Mouse (Mus musculus): Measurements from ENCODE around the gene Vmn2r13. TPM values are rescaled to one million over a fixed set of nuclear protein-coding genes. Genes with fewer than 3 reads are reported as not detected.
"Not testable (repeated sequence)": the region's sequence is repeated elsewhere in the genome, so short reads cannot be mapped to it uniquely, and the experiment has no call there.

The Vmn2r13 gene
- polyA plus RNA-seq (2017; shearing (Covaris generic)) = not detected

DNA sequence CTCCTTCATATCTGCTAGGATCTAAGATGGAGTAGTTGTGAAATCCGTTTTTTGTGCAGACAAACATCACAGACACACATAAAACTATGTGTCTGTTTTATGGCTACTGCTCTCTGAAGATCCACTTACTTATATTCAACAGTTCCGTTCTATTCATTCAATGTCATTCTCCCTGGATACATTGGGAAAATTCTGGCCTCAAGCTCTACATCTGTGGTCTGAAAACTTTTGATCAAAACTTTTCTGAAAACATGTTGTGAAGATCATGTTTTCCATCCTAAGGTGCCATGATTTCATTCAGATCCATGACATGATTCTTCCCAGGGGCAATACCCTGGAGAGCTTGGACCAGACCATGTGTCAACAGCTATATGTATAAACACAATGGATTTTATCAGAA, at the start of gene Vmn2r13:
TSS of gene Vmn2r13 (minus strand) at position 101 of the 400 bp plus-strand sequence.
- ATAC-seq = not testable (repeated sequence)

DNA sequence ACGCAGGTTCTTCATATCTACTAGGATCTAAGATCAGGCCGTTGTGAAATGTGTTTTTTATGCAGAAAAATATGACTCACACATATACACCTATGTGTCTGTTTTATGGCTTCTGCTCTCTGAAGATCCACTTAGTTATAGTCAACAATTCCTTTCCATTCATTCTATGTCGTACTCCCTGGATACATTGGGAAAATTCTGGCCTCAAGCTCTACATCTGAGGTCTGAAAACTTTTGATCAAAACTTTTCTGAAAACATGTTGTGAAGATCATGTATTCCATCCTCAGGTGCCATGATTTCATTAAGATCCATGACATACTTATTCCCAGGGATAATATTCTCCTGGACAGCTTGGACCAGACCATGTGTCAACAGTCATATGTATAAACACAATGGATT, 32.6 kb upstream of the Vmn2r13 start, which contains the start of gene Vmn2r14:
TSS of gene Vmn2r14 (minus strand) at position 101 of the 400 bp plus-strand sequence.
- ATAC-seq = no peak

DNA sequence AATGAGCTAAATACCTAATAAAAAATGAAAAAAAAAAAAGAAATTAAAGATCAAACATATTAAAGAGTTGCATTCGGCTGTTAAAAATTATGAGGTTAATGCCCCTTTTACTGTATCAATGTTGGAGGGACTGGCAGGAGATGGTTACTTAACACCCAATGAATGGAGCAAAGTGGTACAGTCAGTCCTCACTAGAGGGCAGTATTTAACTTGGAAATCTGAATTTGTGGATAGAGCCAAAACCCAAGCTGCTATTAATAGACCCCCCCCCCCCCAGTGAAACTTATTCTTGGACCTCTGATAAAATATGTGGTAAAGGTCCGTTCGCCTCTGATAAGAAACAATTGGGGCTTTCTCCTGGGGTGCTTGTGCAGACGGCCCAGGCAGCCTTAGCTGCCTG, 25.1 kb downstream of the Vmn2r13 start:
- ATAC-seq = not testable (repeated sequence)

DNA sequence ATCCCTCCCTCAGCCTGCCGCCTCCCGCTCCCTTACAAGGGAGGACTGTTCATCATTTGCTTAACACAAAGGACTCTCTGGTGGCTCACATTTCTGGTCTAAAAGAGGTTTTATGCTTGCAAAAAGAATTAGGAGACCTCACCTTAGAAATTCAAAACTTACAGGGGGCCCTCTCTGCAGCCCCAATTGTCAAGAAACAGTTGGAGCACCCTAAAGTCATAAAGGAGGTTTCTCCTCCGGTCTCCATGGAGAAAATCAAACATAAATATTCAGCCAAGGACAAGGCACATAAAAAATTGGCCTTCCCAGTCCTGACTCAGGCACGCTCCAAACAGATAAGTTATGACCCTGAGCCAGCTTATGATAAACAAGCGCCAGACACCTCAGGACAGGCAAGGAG, 31.9 kb downstream of the Vmn2r13 start:
- no peak for ATAC-seq

DNA sequence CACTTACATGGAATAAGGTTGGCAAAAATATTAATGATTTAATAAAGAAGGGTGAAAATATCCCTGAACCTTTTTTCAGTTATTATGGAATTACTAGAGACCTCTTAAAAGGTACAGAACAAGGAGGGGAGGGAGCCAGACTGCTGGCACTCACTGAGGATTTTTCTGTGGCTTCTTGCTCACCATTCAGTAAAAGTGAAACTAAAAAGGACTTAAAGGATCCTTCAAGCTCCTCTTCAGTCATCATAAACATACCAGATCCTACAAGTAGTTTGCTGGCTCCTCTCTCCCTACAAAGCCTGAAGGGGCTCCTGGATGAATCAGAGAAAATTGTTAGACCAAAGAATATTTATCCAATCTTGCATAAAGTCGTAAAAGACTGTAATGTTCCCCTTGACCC, 32.4 kb downstream of the Vmn2r13 start:
- ATAC-seq = not testable (repeated sequence)

DNA sequence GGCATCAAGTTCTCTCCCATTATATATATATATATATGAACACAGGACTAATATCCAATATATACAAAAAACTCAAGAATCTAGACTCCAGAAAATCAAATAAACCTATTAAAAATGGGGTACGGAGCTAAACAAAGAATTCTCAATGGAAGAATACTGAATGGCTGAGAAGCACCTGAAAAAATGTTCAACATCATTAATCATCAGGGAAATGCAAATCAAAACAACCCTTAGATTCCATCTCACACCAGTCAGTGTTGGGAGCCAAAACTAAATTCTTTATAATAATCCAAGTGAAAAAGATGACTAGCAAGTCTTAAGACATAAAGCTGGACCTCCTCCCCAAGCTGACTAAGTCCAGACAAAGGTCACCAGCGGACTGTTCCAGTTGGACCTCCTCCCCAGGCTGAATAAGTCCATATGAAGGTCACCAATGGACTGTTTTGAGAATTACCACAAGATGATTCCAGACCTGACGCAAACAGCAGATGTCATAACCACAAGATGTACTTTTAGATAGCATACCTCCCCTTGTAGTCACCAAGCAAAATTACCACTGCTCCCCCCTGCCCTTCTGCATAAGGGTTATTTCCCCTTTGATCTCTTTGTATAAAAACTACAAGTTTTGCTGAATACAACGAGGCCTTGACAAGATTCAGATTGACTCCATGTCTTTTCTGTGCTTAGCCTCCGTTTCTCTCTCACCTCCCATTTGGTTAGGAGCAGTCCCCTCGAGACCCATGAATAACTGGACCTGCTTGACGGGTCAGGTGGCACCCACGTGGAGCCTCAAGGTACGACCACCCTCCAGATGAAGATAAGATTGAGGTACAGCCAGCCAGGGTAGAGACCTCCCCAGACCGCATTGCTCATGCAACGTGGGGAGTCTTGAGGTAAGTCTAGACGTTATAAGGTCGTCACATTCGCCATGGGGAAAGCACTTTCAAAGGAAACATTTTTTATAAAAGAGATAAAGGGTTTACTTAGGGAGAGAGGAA, 33.2 kb downstream of the Vmn2r13 start:
- not testable (repeated sequence) for ATAC-seq

DNA sequence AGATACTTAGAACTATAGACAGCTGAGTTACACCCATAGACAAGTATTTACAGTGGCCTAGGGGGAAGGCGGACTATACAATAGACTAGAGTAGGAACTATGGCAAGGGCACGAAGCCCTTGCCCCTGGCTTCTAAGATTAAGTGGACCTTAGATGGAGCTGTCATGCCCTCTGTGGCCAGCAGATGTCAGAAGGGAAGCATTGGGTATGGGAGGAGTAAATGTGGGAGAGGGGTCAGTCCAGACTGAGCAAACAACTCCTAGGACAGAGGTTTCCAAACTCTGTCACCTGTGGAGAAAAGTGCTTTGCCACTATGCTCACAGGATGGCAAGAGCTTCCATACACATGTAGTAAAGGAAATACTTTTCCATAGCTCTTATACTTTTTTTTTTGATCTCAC, 52.5 kb downstream of the Vmn2r13 start:
- ATAC-seq = no peak

DNA sequence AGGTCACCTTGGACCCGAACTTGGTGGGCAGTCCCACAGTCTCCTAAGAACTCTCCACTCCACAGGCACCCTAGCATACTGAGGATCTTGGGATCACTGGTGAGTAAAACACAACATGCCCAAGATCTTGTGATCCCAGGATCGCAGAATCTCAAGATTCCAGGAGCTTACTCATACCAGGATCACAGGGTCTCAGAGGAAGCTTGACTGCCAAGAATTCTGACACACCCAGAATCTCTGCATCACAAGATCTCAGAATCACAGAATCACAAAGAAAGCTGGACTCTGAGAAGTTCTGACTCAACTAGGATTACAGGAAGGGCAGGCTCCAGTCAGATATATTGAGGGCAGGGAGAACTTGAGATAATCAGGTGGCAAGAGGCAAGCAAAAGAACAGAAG, 55.3 kb downstream of the Vmn2r13 start:
- no peak for ATAC-seq

Other genes with a start within 250 kb of the Vmn2r13 start
- gene Vmn2r10, start 185.7 kb downstream of the Vmn2r13 start, polyA plus RNA-seq (2017; shearing (Covaris generic)) = not detected
- gene Vmn2r11, start 132.6 kb downstream of the Vmn2r13 start, polyA plus RNA-seq (2017; shearing (Covaris generic)) = under 1 TPM in 1 of 2 experiments, not detected in 1; 0.12 TPM
- gene Vmn2r12, start 94.2 kb downstream of the Vmn2r13 start, polyA plus RNA-seq (2017; shearing (Covaris generic)) = not detected
- not detected for gene Vmn2r14, start 32.5 kb upstream of the Vmn2r13 start, polyA plus RNA-seq (2017; shearing (Covaris generic))
- not detected for gene Vmn2r15, start 105.4 kb upstream of the Vmn2r13 start, polyA plus RNA-seq (2017; shearing (Covaris generic))
- gene Vmn2r16, start 138.0 kb upstream of the Vmn2r13 start, polyA plus RNA-seq (2017; shearing (Covaris generic)) = not detected
- gene Vmn2r17, start 227.5 kb upstream of the Vmn2r13 start, polyA plus RNA-seq (2017; shearing (Covaris generic)) = not detected